Mouse (Mus musculus): ENCODE data around the gene Hist1h2bh. TPM values are rescaled to one million over a fixed set of nuclear protein-coding genes. Genes with fewer than 3 reads are reported as not detected.
"Not testable (repeated sequence)": the region's sequence is repeated elsewhere in the genome, so short reads cannot be mapped to it uniquely, and the experiment has no call there.

Gene Hist1h2bh
- polyA plus RNA-seq, 1 experiment: 5.1 TPM

GRCm38 (mm10) chr13:23543965-23544786 lies 984 bp upstream of the Hist1h2bh start, which contains the start of gene Hist1h3f:
Gene Hist1h3f, plus strand, starts transcription at chr13:23544052.
- TF ChIP-seq POLR2A (IDR thresholded peaks at IDR 0.05; ENCODE audit: low read depth, low read length): peak; percentile 90
- no peak for TF ChIP-seq CTCF (IDR thresholded peaks at IDR 0.05; ENCODE audit: extremely low read depth, insufficient read length, insufficient replicate concordance, low read depth, low read length)
- H3K4me1 ChIP-seq (ENCODE audit: control insufficient read depth, insufficient read depth, insufficient read length, low read length): peaks cover 2% of the 10 kb centered on the region; the same call in 1 of the 2 replicates
- WGBS: under 1% methylated on average over 30 of the region's 45 CpGs
- H3K27ac ChIP-seq (ENCODE audit: insufficient read depth, low read depth, low read length): peak within 1 kb of the TSS; percentile 92
- no peaks in the 10 kb centered on the region for H3K36me3 ChIP-seq (ENCODE audit: control insufficient read depth, insufficient read depth, low read length)
- H3K4me3 ChIP-seq (ENCODE audit: low read depth, low read length): peak within 1 kb of the TSS; percentile 95
- H3K27me3 ChIP-seq (ENCODE audit: control insufficient read depth, insufficient read depth, low read length): no peaks in the 10 kb centered on the region

GRCm38 (mm10) chr13:23542225-23542980 lies 789 bp downstream of the Hist1h2bh start:
- Histone ChIP-seq H3K4me3 (ENCODE audit: low read depth, low read length) (peak overlapping the region; percentile 92), H3K27ac (ENCODE audit: insufficient read depth, low read depth, low read length) (peak overlapping the region; percentile 92)
- 14% methylated on average over 3 of the region's 3 CpGs for WGBS
- not testable (repeated sequence) for H3K27me3 ChIP-seq (ENCODE audit: control insufficient read depth, insufficient read depth, low read length); H3K4me1 ChIP-seq (ENCODE audit: control insufficient read depth, insufficient read depth, insufficient read length, low read length); H3K36me3 ChIP-seq (ENCODE audit: control insufficient read depth, insufficient read depth, low read length)

DNA sequence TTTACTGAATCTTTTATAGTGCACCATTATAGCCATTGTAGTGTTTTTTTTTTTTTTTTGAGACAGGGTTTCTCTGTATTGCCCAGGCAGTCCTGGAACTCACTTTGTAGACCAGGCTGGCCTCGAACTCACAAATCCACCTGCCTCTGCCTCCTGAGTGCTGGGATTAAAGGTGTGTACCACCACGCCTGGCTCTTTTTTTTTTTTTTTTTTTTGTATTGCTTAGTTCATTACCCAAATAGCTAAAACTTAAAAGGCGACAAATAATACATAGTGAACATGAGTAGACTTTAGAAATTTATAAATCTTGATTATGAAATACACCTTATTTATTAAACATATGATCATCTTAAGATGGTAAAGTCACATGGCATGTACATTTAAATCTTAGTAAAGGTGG lies 1.7 kb downstream of the Hist1h2bh start:
- peaks cover 3% of the 10 kb centered on the region; the same call in 1 of the 2 replicates for H3K4me1 ChIP-seq (ENCODE audit: control insufficient read depth, insufficient read depth, insufficient read length, low read length)
- no peaks in the 10 kb centered on the region for H3K27me3 ChIP-seq (ENCODE audit: control insufficient read depth, insufficient read depth, low read length)
- 83% methylated on average over 3 of the region's 3 CpGs for WGBS
- no peak overlapping the region for H3K27ac ChIP-seq (ENCODE audit: insufficient read depth, low read depth, low read length)
- H3K4me3 ChIP-seq (ENCODE audit: low read depth, low read length): no peak overlapping the region
- TF ChIP-seq POLR2A (IDR thresholded peaks at IDR 0.05; ENCODE audit: low read depth, low read length): no peak
- TF ChIP-seq CTCF (IDR thresholded peaks at IDR 0.05; ENCODE audit: extremely low read depth, insufficient read length, insufficient replicate concordance, low read depth, low read length): no peak
- no peaks in the 10 kb centered on the region for H3K36me3 ChIP-seq (ENCODE audit: control insufficient read depth, insufficient read depth, low read length)

DNA sequence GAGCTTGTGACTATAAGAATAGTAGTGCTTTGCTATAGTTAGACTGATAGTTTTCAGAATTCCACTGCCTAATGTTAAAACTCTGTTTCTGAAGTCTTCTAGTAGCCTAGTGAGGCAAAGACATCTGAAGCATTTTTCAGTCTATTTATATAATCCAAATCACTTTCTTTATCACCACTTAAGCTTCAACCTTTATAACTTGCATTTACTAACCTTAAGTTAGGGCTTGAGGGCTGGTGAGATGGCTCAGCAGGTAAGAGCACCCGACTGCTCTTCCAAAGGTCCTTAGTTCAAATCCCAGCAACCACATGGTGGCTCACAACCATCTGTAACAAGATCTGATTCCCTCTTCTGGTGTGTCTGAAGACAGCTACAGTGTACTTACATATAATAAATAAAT lies 3.4 kb downstream of the Hist1h2bh start:
- 76% methylated on average over 1 of the region's 1 CpGs for WGBS
- H3K4me1 ChIP-seq (ENCODE audit: control insufficient read depth, insufficient read depth, insufficient read length, low read length); H3K36me3 ChIP-seq (ENCODE audit: control insufficient read depth, insufficient read depth, low read length); H3K27me3 ChIP-seq (ENCODE audit: control insufficient read depth, insufficient read depth, low read length); H3K4me3 ChIP-seq (ENCODE audit: low read depth, low read length); H3K27ac ChIP-seq (ENCODE audit: insufficient read depth, low read depth, low read length): not testable (repeated sequence)

DNA sequence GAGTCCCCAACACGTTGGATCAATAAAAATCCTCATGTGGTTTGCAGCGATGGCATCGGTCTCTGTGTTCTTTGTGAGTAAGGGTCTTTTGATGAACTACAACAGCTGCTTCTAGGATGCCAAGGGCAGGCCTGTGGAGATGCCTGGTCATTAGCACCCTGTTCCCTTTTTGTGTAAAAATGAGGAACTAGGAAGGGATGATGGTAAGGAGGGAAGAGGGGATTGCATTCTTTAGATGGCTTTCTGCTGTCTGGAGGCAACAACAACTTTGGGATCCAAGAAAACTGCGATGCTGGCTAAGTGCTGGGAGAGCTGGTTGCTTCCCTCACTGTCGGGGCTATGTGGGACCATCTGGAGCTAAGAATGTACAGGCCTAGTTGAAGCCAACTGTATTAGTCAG lies 4.9 kb downstream of the Hist1h2bh start:
- Histone ChIP-seq H3K27ac (ENCODE audit: insufficient read depth, low read depth, low read length) (no peak overlapping the region), H3K27me3 (ENCODE audit: control insufficient read depth, insufficient read depth, low read length) (no peaks in the 10 kb centered on the region), H3K36me3 (ENCODE audit: control insufficient read depth, insufficient read depth, low read length) (no peaks in the 10 kb centered on the region), H3K4me1 (ENCODE audit: control insufficient read depth, insufficient read depth, insufficient read length, low read length) (peaks cover 7% of the 10 kb centered on the region; the same call in 1 of the 2 replicates), H3K4me3 (ENCODE audit: low read depth, low read length) (no peak overlapping the region)
- TF ChIP-seq POLR2A (IDR thresholded peaks at IDR 0.05; ENCODE audit: low read depth, low read length) (no peak), CTCF (IDR thresholded peaks at IDR 0.05; ENCODE audit: extremely low read depth, insufficient read length, insufficient replicate concordance, low read depth, low read length) (no peak)
- WGBS: 84% methylated on average over 5 of the region's 5 CpGs

DNA sequence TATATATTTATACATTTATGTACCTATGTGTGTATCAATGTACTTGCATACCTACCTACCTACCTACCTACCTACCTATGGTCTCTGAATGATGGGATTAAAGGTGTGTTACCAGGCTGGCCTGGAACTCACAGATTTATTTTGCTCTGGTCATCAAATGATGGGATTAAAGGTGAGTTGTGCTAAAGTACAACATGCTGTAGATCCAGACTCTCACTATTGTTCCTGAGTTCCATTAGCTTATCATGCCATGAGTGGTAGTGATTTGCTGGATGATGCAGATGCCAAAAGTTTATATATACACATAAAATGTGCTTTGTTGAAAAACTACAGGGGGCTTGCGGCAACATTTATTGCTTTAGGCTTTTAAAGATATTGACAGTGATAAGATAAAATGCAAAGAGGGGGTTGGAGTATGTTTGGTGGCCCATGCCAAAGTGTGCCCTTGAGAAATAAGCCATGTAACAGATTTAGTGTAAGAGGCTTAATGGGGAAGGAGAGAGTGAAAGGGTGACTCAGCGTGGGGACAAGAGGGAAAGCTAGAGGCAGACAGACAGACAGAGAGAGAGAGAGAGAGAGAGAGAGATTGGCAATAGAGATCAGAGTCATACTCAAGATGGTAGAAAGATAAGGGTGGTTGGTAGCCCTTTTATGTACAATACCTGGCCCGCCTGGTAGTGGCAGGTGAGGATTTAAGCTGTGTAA lies 6.0 kb downstream of the Hist1h2bh start:
- Histone ChIP-seq H3K36me3 (ENCODE audit: control insufficient read depth, insufficient read depth, low read length) (no peaks in the 10 kb centered on the region), H3K27me3 (ENCODE audit: control insufficient read depth, insufficient read depth, low read length) (no peaks in the 10 kb centered on the region), H3K4me1 (ENCODE audit: control insufficient read depth, insufficient read depth, insufficient read length, low read length) (peaks cover 7% of the 10 kb centered on the region; the same call in 1 of the 2 replicates), H3K27ac (ENCODE audit: insufficient read depth, low read depth, low read length) (no peak overlapping the region), H3K4me3 (ENCODE audit: low read depth, low read length) (no peak overlapping the region)
- WGBS: 54% methylated on average over 3 of the region's 3 CpGs
- TF ChIP-seq CTCF (IDR thresholded peaks at IDR 0.05; ENCODE audit: extremely low read depth, insufficient read length, insufficient replicate concordance, low read depth, low read length): no peak
- no peak for TF ChIP-seq POLR2A (IDR thresholded peaks at IDR 0.05; ENCODE audit: low read depth, low read length)
